Mouse (Mus musculus) liver, embryonic 14 days (tissue): ENCODE data around the gene Dcps. TPM values are rescaled to one million over a fixed set of nuclear protein-coding genes. Genes with fewer than 3 reads are reported as not detected.

Experiments
- polyA plus RNA-seq: library from polyadenylated mRNA; depleted of rRNA; stranded (reverse); fragments of >200 nt; gene quantifications from 2 replicates; pipeline ENCODE4 v1.2.3, GENCODE M21; 2012; rRNA removed

Gene Dcps
- polyA plus RNA-seq: 35.7 and 39.0 TPM in 2 replicates

DNA sequence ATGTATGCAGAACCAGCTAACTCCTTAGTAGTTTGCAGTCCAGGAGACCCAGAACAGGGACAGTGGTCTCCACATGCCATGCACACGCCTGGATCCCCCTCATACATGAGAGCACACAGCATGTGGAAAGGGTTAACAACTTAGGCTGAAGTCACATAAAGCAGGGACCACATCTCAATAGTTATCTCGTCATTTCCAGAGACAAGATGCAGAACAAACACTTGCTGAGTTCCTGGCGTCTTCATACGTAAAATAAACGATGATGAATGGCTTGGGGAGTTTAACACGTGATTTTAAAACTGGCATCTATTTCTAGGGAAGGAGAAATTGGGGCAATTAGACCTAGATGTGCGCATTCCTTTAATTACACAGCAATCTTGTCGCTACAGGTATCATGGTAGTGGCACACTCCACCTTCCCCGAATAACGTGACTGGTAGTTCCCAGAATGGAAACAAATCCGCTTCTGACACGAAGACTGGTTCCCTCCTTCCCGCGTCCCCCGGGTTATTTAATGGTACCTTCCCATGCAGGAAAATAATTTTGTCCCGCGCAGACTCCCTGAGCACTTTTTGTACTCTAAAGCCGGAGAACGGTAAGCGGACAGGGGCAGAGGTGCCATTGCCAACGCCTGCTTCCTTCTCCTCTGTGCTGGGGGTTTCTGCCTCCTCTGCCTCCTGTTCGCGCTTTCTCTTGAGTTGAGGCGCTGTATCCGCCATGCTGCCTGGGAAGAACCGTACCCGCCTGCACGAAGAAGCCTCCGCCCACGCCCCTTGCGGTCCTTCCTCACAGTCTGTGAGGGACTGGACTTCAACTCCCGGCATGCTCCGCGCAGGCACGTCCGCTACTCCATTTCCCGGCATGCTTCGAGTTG lies at the start of gene Dcps:
Gene Dcps, minus strand, starts transcription at position 811 of the 873 bp plus-strand sequence.

DNA sequence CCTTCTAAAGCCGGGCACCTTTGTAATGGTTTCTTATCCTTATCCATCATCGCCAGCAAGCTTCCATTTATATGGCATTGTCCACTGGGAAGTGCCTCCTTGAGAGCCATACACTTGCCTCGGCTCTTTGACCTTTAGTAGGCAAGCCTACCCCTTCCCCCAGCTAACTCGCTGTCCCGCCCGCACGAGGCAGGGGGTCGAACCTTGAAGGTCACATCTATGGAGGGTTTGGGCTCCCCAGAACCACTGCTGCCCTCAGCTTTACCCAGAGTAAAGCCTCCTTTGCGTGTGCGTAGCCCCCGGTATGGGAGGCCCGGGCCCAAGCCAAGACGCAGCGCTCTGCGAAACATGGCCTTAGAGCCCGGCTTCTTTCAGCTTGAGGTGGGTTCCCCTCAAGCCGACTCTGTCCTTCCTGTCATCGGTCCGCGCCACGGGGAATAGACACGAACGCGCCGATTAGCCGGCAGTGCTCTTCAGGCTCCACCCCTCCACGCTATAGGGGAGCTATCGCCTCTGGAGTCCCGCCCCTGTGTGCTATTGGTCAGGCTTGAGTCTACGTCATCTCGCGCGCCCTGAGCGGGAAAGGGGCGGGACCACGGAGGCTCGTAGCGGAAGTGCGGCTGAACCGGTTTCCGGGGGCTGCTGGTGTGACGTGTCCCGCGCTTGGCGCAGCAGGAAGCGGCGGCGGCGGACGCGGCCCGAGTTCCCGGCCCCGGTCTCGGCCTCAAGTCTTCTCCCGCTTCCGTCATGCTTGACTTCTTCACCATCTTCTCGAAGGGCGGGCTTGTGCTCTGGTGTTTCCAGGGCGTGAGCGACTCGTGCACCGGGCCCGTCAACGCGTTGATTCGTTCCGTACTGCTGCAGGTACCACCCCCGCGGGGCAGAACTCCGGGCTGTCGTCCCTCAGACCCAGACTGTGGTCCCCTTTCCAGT lies 34.9 kb upstream of the Dcps start, which contains the start of gene Foxred1:
Gene Foxred1, minus strand, starts transcription at position 514 of the 933 bp plus-strand sequence.

DNA sequence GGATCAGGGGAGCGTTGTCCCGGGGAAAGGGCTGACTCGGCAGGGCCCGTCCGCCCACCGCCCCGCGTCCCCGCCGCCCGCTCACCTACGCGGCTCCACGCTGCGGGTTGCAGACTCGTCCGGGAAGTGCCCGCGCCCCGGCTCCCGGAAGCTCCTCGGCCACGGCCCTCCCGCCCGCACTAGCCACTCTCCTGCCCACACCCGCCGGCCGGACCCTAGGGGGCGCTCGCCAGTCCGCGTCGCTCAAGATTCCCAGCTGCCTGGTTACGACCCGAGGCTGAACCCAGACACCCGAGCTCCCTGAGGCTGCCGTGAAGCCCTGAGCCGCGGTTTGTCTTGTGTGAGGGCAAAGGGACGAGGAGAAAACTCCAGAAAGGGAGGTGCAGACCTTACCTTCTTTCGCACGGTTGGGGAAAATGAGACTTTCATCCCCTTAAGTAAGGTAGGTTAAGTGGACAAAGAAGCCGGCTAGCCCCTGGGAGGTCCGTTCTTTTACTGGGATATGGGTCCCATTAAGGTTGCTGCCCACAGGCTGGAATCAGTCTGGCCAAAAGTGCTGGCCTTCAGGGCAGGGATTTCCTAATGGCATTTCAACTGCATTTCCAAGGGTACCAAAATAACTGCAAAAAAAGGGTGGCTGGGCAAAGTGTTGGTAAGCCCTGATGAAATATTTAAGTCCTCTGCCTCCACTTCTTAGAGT lies 24.1 kb upstream of the Dcps start, which contains the start of the genes Srpr and Tirap:
Gene Srpr, plus strand, starts transcription at position 404 of the 700 bp plus-strand sequence.
Gene Tirap, minus strand, starts transcription at position 520 of the 700 bp plus-strand sequence.

DNA sequence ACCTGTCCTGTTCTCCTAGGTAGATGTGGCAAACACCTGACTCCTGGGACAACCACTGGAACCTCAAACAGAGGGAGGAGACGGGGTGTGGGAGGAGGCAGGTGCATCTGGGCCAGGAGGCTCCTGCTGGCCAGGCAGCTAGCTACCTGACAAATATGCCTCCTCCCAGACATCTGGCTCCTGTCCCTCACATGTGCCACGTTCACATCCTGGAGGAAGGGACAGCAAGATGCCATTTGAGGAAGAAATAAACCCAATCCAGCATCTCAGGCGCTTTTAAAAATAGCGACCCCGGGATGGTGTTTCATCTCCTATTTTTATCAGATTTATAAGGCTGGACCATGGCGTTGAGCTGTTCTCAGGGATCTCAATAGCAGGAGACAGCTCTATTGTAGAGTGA lies 56.7 kb downstream of the Dcps start, which contains the start of gene St3gal4:
Gene St3gal4, minus strand, starts transcription at position 101 of the 400 bp plus-strand sequence.

Other genes with a start within 250 kb of the Dcps start
- 4.8 and 7.2 TPM in 2 replicates for gene St3gal4, start 56.8 kb downstream of the Dcps start, polyA plus RNA-seq
- gene Srpr, start 24.1 kb upstream of the Dcps start, polyA plus RNA-seq: 28.9 and 31.4 TPM in 2 replicates
- 2.6 and 3.5 TPM in 2 replicates for gene Tirap, start 24.2 kb upstream of the Dcps start, polyA plus RNA-seq
- 17.2 and 20.6 TPM in 2 replicates for gene Foxred1, start 35.0 kb upstream of the Dcps start, polyA plus RNA-seq
- 6.3 and 7.7 TPM in 2 replicates for gene Fam118b, start 91.7 kb upstream of the Dcps start, polyA plus RNA-seq
- 9.1 and 10.5 TPM in 2 replicates for gene Rpusd4, start 91.8 kb upstream of the Dcps start, polyA plus RNA-seq
- 0.47 and 0.93 TPM in 2 replicates for gene Cdon, start 245.1 kb upstream of the Dcps start, polyA plus RNA-seq